Mouse (Mus musculus) cerebellum, postnatal 4 days (tissue): Measurements from ENCODE around the gene Efcab5.
A peak's percentile ranks its signal among the peaks of the same experiment; 100 is the strongest.

Experiments used
- DNase-seq, 2 experiments: peaks; one replicate each; pipeline ENCODE4 v3.0.0; 2022; ENCODE audit warnings: low spot score in 2 of 2, mixed read lengths in 1 of 2

The Efcab5 gene

GRCm38 (mm10) chr11:77188868-77189267, at the start of gene Efcab5:
Efcab5 (minus strand) TSS chr11:77188968.
- DNase-seq: no peak

GRCm38 (mm10) chr11:77235267-77235666, 46.5 kb upstream of the Efcab5 start:
- DNase-seq: no peak

- DNase-seq: no peak
Observed at GRCm38 (mm10) chr11:77231514-77231913, 42.7 kb upstream of the Efcab5 start.

GRCm38 (mm10) chr11:77230765-77231164, 42.0 kb upstream of the Efcab5 start:
- DNase-seq: no peak

GRCm38 (mm10) chr11:77216761-77217130, 28.0 kb upstream of the Efcab5 start:
- no peak for DNase-seq

- peak; percentile 70 to 87 for DNase-seq
Observed at GRCm38 (mm10) chr11:77215951-77216760, 27.4 kb upstream of the Efcab5 start, which contains the start of gene Ssh2. Ssh2 (plus strand) TSS chr11:77216287.

- DNase-seq: no peak
Observed at GRCm38 (mm10) chr11:77215483-77215882, 26.7 kb upstream of the Efcab5 start.

- DNase-seq: peak in 1 of 2 experiments; percentile 37
Observed at GRCm38 (mm10) chr11:77214755-77215154, 26.0 kb upstream of the Efcab5 start.

- DNase-seq: no peak
Observed at GRCm38 (mm10) chr11:77214142-77214692, 25.4 kb upstream of the Efcab5 start.

GRCm38 (mm10) chr11:77200703-77201102, 11.9 kb upstream of the Efcab5 start:
- no peak for DNase-seq

- no peak for DNase-seq
Observed at GRCm38 (mm10) chr11:77199636-77200035, 10.9 kb upstream of the Efcab5 start.

- DNase-seq: no peak
Observed at GRCm38 (mm10) chr11:77196181-77197143, 7.7 kb upstream of the Efcab5 start.

GRCm38 (mm10) chr11:77195360-77196109, 6.8 kb upstream of the Efcab5 start:
- no peak for DNase-seq

- DNase-seq: no peak
Observed at GRCm38 (mm10) chr11:77194762-77195161, 6.0 kb upstream of the Efcab5 start.

GRCm38 (mm10) chr11:77193941-77194553, 5.3 kb upstream of the Efcab5 start:
- no peak for DNase-seq

GRCm38 (mm10) chr11:77193410-77193809, 4.6 kb upstream of the Efcab5 start:
- no peak for DNase-seq

- no peak for DNase-seq
Observed at GRCm38 (mm10) chr11:77184926-77185325, 3.8 kb downstream of the Efcab5 start.

GRCm38 (mm10) chr11:77182616-77183015, 6.2 kb downstream of the Efcab5 start:
- DNase-seq: no peak

- no peak for DNase-seq
Observed at GRCm38 (mm10) chr11:77182041-77182440, 6.7 kb downstream of the Efcab5 start.

- DNase-seq: no peak
Observed at GRCm38 (mm10) chr11:77181528-77181927, 7.2 kb downstream of the Efcab5 start.

- peak in 1 of 2 experiments; percentile 35 for DNase-seq
Observed at GRCm38 (mm10) chr11:77180886-77181285, 7.9 kb downstream of the Efcab5 start.
